Mouse (Mus musculus): ENCODE data around the gene Mkrn2os.
"Not testable (repeated sequence)": the region's sequence is repeated elsewhere in the genome, so short reads cannot be mapped to it uniquely, and the experiment has no call there.

Gene Mkrn2os

DNA sequence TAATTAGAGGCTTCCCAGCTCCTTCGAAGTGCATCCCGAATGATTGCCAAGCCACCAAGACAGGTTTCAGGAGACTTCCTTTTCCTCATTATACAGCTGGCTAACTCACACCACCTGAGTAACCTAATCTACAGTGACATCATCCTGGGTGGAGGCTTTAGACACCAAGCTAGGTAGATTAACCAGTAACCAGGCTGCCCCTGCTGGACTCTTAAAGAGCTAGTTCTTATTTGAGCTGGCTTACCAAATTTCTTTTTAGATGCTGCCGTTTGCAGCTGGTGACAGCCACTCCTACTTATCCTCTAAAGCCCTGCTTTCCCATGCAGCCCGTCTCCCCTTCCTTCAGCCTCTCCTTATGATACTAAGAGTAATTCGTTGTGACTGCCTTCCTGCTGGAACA, at the start of gene Mkrn2os:
Mkrn2os (minus strand) TSS at position 119 of the 400 bp plus-strand sequence.
- no peak for DNase-seq (ENCODE audit: extremely low spot score, low read depth, low spot score)

DNA sequence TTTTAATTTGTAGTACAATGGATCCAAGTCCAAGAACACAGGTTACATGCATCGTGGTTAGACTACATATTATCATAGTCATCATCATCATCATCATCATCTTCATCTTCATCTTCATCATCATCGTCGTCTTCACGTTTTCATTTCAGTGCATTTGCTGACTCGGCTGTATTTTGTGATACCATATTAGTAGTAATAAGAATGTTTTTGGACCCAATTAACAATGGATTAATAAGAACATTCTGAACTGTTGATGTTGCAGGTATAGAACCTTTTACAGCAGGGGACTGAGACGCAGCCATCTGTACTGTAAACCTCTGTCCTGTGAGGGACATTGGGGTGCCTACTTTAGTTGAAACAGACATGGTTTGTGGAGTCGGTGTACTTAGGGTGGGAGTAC, 45.8 kb upstream of the Mkrn2os start:
- DNase-seq (ENCODE audit: extremely low spot score, low read depth, low spot score), result not testable (repeated sequence)

DNA sequence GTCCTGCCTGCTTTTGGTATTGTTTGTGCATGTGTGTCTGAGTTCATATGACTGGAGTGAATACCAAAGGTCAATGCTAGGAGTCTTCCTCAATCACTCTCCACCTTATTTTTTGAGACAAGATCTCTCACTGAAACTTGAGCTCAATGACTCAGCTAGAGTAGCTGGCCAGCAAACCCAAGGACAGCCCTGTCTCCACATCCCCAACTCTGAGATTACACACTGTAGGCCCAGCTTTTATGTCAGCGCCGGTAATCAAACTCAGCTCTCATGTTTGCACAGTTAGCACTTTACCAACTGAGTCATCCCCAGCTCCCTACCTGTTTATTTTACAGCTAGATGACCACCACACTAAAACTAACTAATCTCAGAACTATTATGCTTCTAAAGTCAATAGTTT, 41.6 kb upstream of the Mkrn2os start:
- DNase-seq (ENCODE audit: extremely low spot score, low read depth, low spot score), result no peak

DNA sequence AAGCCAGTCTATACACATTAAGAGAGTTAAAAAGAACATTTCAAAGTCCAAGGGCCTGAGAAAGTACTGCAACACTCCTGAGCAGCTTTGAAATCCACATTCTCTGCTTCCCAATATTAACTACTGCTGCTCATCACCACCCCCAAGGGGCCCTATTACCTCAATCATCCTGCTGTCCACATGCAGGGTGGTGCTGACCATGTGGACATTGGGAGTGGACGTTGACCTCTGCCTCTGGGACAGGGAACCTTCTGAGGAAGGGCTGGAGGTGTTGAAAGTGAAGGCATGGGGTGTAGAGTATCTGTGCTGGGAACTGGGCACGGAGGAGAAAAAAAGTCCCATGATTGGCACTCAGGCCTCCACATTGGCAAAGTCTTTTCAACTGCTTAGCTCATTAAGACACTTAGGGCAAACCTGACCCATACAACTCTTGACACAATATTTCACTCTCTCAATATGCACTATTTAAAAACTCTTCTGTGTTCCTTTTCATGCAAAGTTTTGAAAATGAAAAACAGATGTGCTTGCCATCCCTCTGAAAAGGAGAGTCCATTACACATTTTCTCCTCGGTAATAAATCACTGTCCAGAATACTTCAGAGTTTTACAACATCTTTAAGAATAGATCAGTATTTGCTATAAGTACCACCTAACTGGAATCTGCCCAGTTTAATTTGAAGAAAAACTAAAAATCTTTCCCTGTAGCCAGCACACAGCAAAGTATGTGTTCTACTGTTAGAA, 38.9 kb upstream of the Mkrn2os start:
- no peak for DNase-seq (ENCODE audit: extremely low spot score, low read depth, low spot score)

DNA sequence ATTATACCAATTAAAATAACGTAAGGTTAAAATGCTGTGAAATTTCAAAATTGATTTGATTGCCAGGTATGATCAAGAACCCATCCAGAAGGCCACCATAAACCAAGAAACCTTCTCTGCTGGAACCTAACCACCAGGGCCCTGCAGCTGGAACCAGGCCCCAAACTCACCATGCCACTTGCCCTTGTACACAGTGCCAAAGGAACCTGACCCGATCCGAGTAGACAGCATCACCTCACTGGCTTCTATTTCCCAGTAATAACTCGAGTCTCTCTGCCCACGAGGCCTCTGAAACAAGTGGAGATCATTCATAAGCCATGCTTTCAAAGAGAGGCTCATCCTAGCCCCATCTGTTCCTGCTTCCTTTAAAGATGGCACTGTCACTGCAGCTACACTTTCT, 33.7 kb upstream of the Mkrn2os start:
- DNase-seq (ENCODE audit: extremely low spot score, low read depth, low spot score), result no peak

DNA sequence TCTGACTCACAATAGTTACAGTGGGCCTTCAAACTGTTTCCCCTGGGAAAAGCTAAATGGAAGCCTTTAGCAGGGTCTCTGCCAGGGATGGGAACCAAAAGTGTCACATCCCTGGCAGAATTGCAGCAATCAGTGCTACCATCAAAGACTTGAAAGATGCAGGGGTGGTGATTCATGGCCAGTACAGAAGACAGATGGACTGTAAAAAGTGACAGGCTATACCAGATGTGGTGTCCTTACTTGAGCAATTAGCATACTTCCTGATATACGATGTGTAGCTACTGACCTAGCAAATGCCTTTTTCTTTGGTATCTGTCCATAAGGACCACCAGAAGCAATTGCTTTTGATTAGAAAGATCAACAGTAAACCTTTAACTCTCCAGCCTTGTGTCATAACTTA, 28.6 kb upstream of the Mkrn2os start:
- DNase-seq (ENCODE audit: extremely low spot score, low read depth, low spot score), result no peak

DNA sequence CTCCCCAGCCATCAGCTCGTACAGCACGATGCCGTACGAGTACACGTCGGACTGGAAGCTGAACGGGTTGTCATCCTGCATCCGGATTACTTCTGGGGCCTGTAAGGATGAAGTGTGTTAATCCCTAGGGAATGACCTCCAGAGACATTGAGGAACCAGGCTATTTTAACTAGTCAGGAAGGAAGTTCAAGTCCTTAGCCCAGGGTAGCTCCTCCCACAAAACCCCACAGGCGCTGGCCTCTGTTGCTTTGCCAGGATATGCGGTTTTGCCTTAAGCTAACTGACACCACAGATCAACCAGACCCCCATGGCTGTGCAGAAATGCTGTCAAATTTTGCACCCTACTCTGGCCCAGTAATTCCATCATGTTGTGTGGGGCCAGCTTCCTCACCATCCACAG, 27.4 kb upstream of the Mkrn2os start:
- DNase-seq (ENCODE audit: extremely low spot score, low read depth, low spot score), result no peak

DNA sequence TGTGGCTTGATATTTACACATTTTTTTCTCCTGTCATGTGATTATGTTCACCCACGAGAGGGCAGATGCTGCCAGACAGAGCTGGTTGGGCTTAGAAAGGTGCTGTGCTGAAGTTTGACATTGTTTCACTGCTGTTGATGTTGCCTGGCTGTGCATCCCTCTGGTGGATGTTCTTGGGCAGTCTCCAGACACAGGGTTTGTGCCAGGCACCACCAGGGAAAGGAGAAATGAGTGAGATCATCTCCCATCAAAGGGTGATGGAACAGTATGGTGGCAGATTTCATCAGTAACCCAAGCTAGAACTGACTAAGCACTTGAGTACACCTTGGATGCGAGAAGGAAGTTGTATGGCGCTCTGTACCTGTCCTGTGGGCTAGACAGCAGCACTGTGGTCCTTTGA, 23.6 kb upstream of the Mkrn2os start:
- DNase-seq (ENCODE audit: extremely low spot score, low read depth, low spot score), result no peak

DNA sequence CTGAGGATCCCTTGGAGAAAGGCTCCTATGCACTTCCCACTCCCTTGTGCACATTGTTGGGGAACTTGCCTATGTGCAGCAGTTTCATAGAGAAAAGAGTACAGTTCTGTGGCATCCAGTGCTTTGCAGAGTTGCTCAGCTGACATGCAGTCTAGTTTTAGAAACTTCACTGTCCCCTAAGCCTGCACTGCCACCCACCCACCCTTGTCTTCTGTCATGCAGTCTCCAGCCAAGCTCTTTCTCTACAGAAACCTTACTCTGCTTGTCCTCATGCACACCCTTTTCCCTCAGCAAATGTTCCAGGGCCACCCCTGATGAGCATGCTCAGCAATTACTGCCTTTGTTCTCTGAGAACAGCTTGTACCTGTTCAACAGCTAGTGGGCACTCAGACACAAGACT, 21.4 kb upstream of the Mkrn2os start:
- DNase-seq (ENCODE audit: extremely low spot score, low read depth, low spot score), result no peak

DNA sequence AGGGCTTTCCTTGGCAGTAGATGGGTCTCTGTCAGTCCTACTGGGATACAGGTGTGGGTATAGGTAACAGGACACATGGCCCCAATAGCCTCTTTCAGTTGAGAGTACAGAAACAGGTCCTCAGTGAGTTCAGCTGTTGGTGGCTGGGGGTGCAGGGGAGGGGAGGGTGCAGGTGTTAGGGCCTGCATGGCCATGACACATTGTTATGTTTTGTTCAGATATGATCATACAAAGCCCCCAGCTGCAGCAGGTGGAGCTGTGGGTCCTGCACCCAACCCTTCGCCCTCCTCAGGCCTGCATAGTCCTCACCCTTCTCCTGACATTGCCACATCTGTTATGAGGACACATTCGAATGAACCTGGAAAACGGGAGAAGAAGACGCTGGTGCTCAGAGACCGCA, 17.9 kb upstream of the Mkrn2os start:
- no peak for DNase-seq (ENCODE audit: extremely low spot score, low read depth, low spot score)

DNA sequence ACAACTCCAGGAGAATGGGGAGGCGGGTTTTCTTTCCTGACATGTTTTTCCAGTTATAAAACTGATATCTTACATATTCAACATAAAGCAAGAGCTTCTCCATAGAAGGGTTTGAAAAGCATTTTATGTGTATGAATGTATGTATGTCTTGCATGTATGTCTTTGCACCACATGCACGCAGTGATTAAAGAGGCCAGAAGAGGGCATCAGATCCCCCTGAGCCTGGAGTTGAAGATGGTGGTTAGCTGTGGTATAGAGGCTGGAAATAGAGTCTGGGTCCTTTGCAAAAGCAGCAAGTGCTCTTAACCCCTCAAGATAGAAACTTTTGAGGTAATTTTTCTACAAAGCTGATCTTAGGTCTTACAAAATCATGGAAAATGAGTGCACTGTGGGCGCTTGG, 16.7 kb upstream of the Mkrn2os start:
- no peak for DNase-seq (ENCODE audit: extremely low spot score, low read depth, low spot score)

DNA sequence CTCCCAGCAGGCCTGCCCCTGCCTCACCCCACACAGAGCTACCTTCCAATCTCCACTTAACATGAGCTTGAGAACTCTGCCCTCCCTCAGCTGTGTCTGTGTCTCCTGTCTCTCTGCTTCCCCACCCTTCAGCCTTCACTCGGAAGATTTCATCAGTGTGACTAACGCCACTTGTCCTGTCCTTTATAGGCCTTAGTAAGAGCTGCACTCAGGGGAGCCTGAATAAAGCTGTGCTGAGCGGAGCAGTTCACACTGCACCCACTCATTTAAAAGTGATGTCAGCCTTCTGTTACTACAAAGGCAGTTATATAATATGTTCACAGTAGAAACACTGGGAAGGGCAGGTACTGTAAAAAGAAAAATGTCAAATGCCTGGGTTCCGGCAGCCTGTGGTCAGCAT, 15.1 kb upstream of the Mkrn2os start:
- DNase-seq (ENCODE audit: extremely low spot score, low read depth, low spot score), result no peak

DNA sequence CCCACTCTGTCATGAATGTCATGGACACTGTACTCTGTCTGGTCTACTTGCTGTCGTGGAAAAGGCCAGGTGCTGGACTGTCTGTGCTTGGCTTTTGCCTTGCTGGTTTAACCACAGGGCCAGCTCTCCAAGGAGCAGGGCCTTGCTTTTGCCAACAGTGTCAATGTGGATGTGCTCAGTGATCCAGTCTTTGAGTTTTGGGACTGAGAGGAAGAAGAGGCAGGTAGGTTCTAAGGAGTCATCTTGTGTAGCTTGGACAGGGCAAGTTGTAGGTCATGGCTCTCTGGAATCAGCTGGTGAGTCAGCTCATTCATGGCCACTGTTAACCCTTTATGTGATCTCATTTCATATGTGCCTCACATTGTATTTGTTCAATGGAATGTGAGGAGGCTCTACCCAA, 14.1 kb upstream of the Mkrn2os start:
- no peak for DNase-seq (ENCODE audit: extremely low spot score, low read depth, low spot score)

DNA sequence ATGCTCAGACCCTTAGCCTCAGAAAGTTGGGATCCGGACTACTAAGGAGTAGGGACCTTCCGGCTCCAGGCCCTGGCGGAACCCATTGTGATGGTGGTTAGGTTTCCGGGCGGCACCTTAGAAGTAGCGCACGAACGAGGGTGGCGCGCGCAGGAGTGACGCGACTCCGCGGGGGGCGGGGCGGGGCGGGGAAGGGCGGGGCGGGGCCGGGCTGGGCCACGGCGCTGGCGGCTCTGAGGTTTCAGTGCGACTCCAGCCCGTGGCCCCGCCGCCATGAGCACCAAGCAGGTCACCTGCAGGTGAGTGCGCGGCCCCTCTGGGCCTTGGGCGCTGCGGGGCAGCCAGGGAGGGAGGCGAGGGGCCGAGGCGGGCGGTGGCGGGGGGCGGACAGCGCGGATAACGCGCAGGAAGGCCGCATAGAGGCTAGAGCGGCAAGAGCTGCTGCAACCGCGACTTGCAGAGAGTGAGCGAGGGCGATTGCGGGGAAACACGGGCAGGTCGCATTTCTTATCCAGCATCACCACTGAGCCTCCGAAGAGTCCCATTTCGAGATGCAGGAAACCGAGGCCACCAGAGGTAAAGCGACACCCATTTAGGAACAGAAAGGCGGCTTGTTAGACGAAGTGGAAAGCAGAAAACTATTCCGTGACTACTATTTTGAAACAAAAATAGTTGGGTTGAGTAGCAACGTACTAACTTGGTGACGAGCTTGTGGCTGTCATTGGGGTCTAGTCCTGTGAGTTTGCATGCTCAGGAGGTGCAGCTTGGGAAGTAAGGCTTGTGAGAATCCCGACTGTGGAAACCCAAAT, 9.5 kb upstream of the Mkrn2os start, which contains the start of gene Mkrn2:
Mkrn2 (plus strand) TSS at position 188 of the 809 bp plus-strand sequence.
- DNase-seq (ENCODE audit: extremely low spot score, low read depth, low spot score), result peak; percentile 62

DNA sequence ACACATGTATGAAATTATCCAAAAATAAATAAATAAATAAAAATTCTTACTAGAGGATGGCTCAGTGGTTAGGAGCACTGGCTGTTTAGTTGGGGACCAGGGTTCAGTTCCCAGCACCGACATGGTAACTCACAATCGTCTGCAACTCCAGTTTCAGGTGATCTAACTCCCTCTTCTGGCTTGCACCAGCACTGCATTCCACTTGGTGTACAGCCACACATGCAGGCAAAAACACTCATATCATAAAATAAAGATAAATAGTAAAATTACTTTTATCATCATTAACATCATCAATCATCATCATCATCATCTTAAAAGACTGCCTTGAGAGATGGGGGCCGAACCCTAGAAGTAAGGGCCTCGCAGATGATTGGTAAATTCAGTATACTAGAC, 8.9 kb upstream of the Mkrn2os start:
- DNase-seq (ENCODE audit: extremely low spot score, low read depth, low spot score), result no peak

DNA sequence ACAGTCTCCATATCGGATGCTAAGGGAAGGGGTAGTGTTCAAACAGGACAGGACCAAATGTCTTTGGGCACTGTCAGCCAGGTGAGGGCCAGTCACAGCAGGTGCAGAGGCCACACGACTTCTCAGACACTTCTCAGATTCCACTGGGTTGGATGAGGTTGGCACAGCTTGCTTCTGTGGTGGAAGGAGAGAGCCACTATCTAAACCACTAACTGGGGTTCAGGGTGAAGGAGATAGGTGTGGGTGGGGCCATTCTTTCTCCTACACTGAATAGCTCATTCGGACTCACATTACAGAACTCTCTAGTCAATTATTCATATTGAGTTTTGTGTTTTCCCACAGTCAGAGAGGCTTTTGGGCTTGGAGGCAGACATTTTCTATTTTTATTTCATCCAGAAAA, 3.3 kb upstream of the Mkrn2os start:
- DNase-seq (ENCODE audit: extremely low spot score, low read depth, low spot score), result no peak

DNA sequence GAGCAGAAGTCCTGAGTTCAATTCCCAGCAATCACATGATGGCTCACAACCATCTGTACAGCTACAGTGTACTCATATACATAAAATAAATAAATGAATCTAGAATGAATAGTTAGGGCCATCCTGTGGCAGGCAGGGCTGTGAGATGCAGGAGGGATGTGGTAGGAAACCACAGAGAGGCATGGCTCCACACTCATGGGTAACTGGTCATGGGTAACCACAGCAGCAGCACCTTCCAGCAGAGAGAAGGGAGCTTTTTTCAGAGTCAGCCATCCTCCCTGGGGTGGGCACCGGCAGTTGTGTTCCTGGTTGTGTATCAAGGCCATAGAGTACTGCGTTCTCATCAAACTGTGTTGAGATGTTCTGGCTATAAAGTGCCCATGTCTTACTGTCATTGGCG, 2.1 kb upstream of the Mkrn2os start:
- no peak for DNase-seq (ENCODE audit: extremely low spot score, low read depth, low spot score)

DNA sequence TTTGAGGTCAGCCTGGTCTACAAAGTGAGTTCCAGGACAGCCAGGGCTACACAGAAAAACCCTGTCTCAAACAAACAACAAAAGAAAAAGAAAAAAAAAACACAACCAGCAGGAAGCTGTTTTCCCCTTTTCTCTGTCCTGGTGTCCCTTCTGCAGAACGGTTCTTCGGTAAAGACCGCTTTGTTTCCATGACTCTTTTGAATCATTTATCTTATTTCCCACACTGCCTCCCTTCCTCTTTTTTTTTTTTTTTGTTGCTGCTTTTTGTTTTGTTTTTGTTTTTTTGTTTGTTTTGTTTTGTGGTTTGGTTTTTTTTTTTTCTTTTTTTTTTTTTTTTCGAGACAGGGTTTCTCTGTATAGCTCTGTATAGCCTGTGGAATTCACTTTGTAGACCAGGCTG, 876 bp upstream of the Mkrn2os start:
- DNase-seq (ENCODE audit: extremely low spot score, low read depth, low spot score), result no peak

DNA sequence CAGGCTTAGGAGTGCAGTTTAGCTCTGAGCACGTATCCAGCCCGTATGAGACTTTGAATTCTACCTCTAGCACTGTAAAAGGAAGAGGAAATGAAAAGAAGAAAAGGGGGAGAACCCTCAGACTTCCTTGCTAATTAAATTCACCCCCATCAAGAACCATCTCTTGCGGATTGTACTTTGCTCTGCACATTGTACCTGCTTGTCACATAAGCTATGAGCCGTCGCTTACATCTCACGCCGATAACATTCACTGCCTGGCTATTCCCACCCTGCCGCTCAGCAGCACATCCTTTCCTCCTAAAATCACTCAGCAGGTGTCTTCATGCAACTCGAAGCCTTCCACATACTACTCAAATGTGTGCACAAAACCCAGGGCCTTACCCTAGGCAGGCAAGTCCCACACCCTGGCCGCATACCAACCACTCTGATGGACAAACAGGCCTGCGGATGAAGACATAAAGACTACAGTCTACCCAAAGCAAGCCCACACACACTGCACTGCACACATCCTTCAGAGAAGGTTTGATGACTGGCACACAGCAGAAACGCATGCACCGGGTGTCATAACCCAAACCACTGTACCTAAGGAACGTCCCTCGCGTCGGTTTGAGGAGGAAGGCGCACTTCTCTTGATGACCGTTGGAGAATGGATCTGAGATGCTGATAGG, 550 bp downstream of the Mkrn2os start:
- DNase-seq (ENCODE audit: extremely low spot score, low read depth, low spot score), result no peak

DNA sequence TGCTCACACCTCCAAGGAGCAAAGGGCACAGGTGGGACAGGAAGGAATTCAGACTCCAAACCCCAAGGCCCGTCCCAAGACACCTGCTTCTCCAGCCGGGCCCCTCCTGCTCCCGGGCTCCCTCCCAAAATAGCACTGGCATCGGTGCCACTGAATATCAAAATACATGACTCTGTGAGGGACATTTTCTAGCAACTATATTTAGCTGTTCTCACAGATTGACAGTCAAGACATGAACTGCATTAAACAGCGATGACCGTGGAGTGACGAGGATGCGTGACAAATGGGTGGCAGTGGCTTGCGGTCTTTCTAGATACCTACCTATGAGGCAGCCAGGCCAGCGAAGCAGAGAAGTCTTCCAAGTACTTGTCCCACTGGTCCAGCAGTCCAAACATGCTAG, 6.1 kb downstream of the Mkrn2os start:
- no peak for DNase-seq (ENCODE audit: extremely low spot score, low read depth, low spot score)

DNA sequence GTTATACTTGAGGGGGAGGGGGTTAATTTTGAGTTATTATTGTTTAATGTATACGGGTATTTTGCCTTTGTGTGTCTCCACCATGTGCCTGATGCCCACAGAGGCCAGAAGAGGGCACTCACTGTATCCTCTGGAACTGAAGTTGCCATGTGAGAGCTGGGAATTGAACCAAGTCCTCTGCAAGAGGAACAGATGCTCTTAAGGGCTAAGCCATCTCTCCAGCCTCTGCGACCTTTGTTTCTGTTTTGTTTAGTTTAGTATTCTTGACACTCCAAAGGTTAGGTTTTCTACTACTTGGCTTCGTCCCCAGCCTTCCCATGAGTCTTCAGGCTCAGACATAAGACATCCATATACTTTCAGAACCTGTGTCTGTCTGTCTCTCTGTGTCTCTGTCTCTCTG, 8.2 kb downstream of the Mkrn2os start:
- DNase-seq (ENCODE audit: extremely low spot score, low read depth, low spot score), result no peak

Data from hindlimb bud, embryonic 11.5 days (tissue).